12 mouse cellular contexts compared by ENCODE assay signal in genomic region chr16:22654477-22654835, GRCm38 (mm10). TPM values are rescaled to one million over a fixed set of nuclear protein-coding genes. Genes with fewer than 3 reads are reported as not detected.
DNase-seq lines count a peak whose midpoint lies in the region; ATAC-seq and TF ChIP-seq lines count a peak whose summit lies in the region.
"Had no signal": no experiment of that assay in that cellular context is flagged by ENCODE, and none has a peak within 500 bp of the region (broad histone marks: within the 10 kb centered on the region; RNA-seq: fewer than 3 reads in every experiment).

No protein-coding gene starts in this region.

- dilution Hi-C loops in CH12.LX (cut with MboI; ENCODE audit: extremely low pct_ligation_motif_present, extremely low pct_unique_long_range_greater_than_20kb, low sequenced_read_pairs) = no loop called here

- peaks cover 56% of the 10 kb centered on the region for H3K27me3 ChIP-seq in heart, embryonic 10.5 days (ENCODE audit: insufficient read depth, poor library complexity, severe bottlenecking)
- no peaks in the 10 kb centered on the region for H3K27me3 ChIP-seq in CH12.LX (replicated peaks)
- peaks cover 37% of the 10 kb centered on the region for H3K27me3 ChIP-seq in liver, embryonic 12.5 days (replicated peaks)
- peaks cover 50% of the 10 kb centered on the region for H3K27me3 ChIP-seq in hindbrain, embryonic 12.5 days

- in situ Hi-C loops in CH12.LX (cut with MboI; ENCODE audit: low pct_ligation_motif_present, low pct_unique_long_range_greater_than_20kb, low sequenced_read_pairs) = no loop called here

- 32% methylated on average over 2 of the region's 2 CpGs for WGBS in heart, embryonic 10.5 days
- 6% methylated on average over 2 of the region's 2 CpGs for WGBS in liver, embryonic 12.5 days (ENCODE audit: insufficient replicate concordance)
- WGBS in hindbrain, embryonic 12.5 days = 70% methylated on average over 2 of the region's 2 CpGs

- no peaks in the 10 kb centered on the region for H3K36me3 ChIP-seq in heart, embryonic 10.5 days
- no peaks in the 10 kb centered on the region for H3K36me3 ChIP-seq in CH12.LX (replicated peaks in 1 of 2; ENCODE audit: control insufficient read depth in 1 of 2, insufficient read depth in 1 of 2, low read length in 1 of 2)
- H3K36me3 ChIP-seq in liver, embryonic 12.5 days = no peaks in the 10 kb centered on the region
- H3K36me3 ChIP-seq in hindbrain, embryonic 12.5 days = no peaks in the 10 kb centered on the region
- H3K36me3 ChIP-seq: limb, embryonic 10.5 days had no signal

- no peak for ATAC-seq in liver, embryonic 12.5 days
- ATAC-seq in monocyte, adult 5-6 weeks (replicated peaks; ENCODE audit: insufficient number of reproducible peaks, low FRiP score, low TSS enrichment, poor library complexity, severe bottlenecking) = peak; percentile 58
- no peak for ATAC-seq in hindbrain, embryonic 12.5 days (ENCODE audit: low FRiP score)

- H3K4me3 ChIP-seq in heart, embryonic 10.5 days = no peak overlapping the region
- peak overlapping the region in 1 of 3 experiments; percentile 75 for H3K4me3 ChIP-seq in CH12.LX (replicated peaks in 1 of 3; ENCODE audit: low read depth in 2 of 3, low read length in 2 of 3, poor library complexity in 1 of 3)
- no peak overlapping the region for H3K4me3 ChIP-seq in liver, embryonic 12.5 days
- H3K4me3 ChIP-seq in hindbrain, embryonic 12.5 days = no peak overlapping the region
- H3K4me3 ChIP-seq: limb, embryonic 10.5 days; myocyte had no signal

- H3K4me2 ChIP-seq in CH12.LX (ENCODE audit: insufficient read depth, low read depth, poor library complexity, severe bottlenecking) = peak overlapping the region; percentile 87
- 0 out of 2 replicates have a peak overlapping the region, but pooled peaks have one; percentile 1 for H3K4me2 ChIP-seq in liver, embryonic 12.5 days
- H3K4me2 ChIP-seq in hindbrain, embryonic 12.5 days (replicated peaks) = no peak overlapping the region

- peaks cover 13% of the 10 kb centered on the region; the same call in 1 of the 2 replicates for H3K79me2 ChIP-seq in CH12.LX (replicated peaks; ENCODE audit: control insufficient read depth, extremely low read depth, insufficient read depth, poor library complexity, severe bottlenecking)

- H3K9ac ChIP-seq in CH12.LX (ENCODE audit: insufficient read depth, low read depth) = peak overlapping the region; percentile 88
- no peak overlapping the region for H3K9ac ChIP-seq in liver, embryonic 12.5 days
- no peak overlapping the region for H3K9ac ChIP-seq in hindbrain, embryonic 12.5 days

- no peak; the same call in 1 of the 2 replicates for TF ChIP-seq POLR2A in CH12.LX (IDR thresholded peaks at IDR 0.05; ENCODE audit: low read depth, low read length)

- TF ChIP-seq EP300 in CH12.LX (IDR thresholded peaks at IDR 0.05; ENCODE audit: low read length) = peak; percentile 77

- intact Hi-C loops in gastrocnemius, postnatal 36 days (cut with DNase I) = no loop called here

- no peak overlapping the region for H3K27ac ChIP-seq in heart, embryonic 10.5 days
- H3K27ac ChIP-seq in CH12.LX (ENCODE audit: insufficient read depth, low read depth) = peak overlapping the region; percentile 92
- no peak overlapping the region for H3K27ac ChIP-seq in liver, embryonic 12.5 days
- no peak overlapping the region for H3K27ac ChIP-seq in hindbrain, embryonic 12.5 days
- H3K27ac ChIP-seq: limb, embryonic 10.5 days had no signal

- TF ChIP-seq CTCF in CH12.LX (conservative IDR thresholded peaks at IDR 0.05 in 1 of 2, IDR thresholded peaks at IDR 0.05 in 1 of 2; ENCODE audit: low read depth in 2 of 2, low read length in 2 of 2) = no peak

- no peak for TF ChIP-seq RAD21 in CH12.LX (IDR thresholded peaks at IDR 0.05; ENCODE audit: low read depth, low read length)

- H3K4me1 ChIP-seq in heart, embryonic 10.5 days = peaks cover 19% of the 10 kb centered on the region
- H3K4me1 ChIP-seq in CH12.LX (ENCODE audit: control insufficient read depth in 1 of 2, insufficient read depth in 2 of 2) = peaks cover 31 to 90% of the 10 kb centered on the region in 2 experiments
- H3K4me1 ChIP-seq in liver, embryonic 12.5 days = 0 out of 2 replicates have a peak, but pooled peaks cover 14% of the 10 kb centered on the region
- peaks cover 15% of the 10 kb centered on the region for H3K4me1 ChIP-seq in hindbrain, embryonic 12.5 days

- DNase-seq in heart, adult 8-10 months (ENCODE audit: low spot score) = peak; percentile 9
- DNase-seq in heart, embryonic 10.5 days (ENCODE audit: low spot score) = no peak
- DNase-seq in CH12.LX (ENCODE audit: extremely low read depth) = peak; percentile 87
- no peak for DNase-seq in gastrocnemius, postnatal 36 days
- no peak for DNase-seq in retina, embryonic 14.5 days (ENCODE audit: low spot score)
- DNase-seq: heart, postnatal 14 days; kidney, postnatal 14 days had no signal

- H3K9me3 ChIP-seq in heart, embryonic 10.5 days = no peaks in the 10 kb centered on the region
- H3K9me3 ChIP-seq in CH12.LX (replicated peaks; ENCODE audit: low read length) = no peaks in the 10 kb centered on the region
- no peaks in the 10 kb centered on the region for H3K9me3 ChIP-seq in liver, embryonic 12.5 days (replicated peaks)
- H3K9me3 ChIP-seq in hindbrain, embryonic 12.5 days (replicated peaks) = no peaks in the 10 kb centered on the region
- H3K9me3 ChIP-seq: limb, embryonic 10.5 days had no signal

TF ChIP-seq in CH12.LX, 34 proteins besides CTCF, POLR2A, EP300 and RAD21 (continues in another document):
- TF ChIP-seq NELFE (IDR thresholded peaks at IDR 0.05; ENCODE audit: low read depth, low read length) (peak; percentile 34; the same call in 1 of the 2 replicates), ZNF384 (IDR thresholded peaks at IDR 0.05; ENCODE audit: low read depth, low read length) (peak; percentile 83), JUND (conservative IDR thresholded peaks at IDR 0.05; ENCODE audit: low read depth, low read length) (0 out of 2 replicates have a peak, but pooled peaks have one; percentile 24), TCF12 (IDR thresholded peaks at IDR 0.05; ENCODE audit: low read depth, low read length) (peak; percentile 68), IRF4 (IDR thresholded peaks at IDR 0.05; ENCODE audit: low read depth, low read length) (peak; percentile 66; the same call in 1 of the 2 replicates), MAZ (IDR thresholded peaks at IDR 0.05; ENCODE audit: low read depth, low read length) (peak; percentile 58; the same call in 1 of the 2 replicates), JUN (IDR thresholded peaks at IDR 0.05; ENCODE audit: insufficient read depth, low read depth, low read length) (no peak), NRF1 (IDR thresholded peaks at IDR 0.05; ENCODE audit: low read depth, low read length) (no peak), HCFC1 (IDR thresholded peaks at IDR 0.05; ENCODE audit: low read depth, low read length) (peak; percentile 29; the same call in 1 of the 2 replicates), KAT2A (IDR thresholded peaks at IDR 0.05; ENCODE audit: insufficient replicate concordance, low read length) (no peak), CHD1 (IDR thresholded peaks at IDR 0.05; ENCODE audit: low read depth, low read length) (0 out of 2 replicates have a peak, but pooled peaks have one; percentile 14), BHLHE40 (IDR thresholded peaks at IDR 0.05; ENCODE audit: low read depth, low read length) (peak; percentile 31; the same call in 1 of the 2 replicates), MEF2A (IDR thresholded peaks at IDR 0.05; ENCODE audit: borderline replicate concordance, low read depth, low read length) (peak; percentile 83), USF1 (IDR thresholded peaks at IDR 0.05; ENCODE audit: low read depth, low read length) (no peak), MAX (IDR thresholded peaks at IDR 0.05; ENCODE audit: low read length) (no peak), ZC3H11A (IDR thresholded peaks at IDR 0.05; ENCODE audit: low read depth, low read length) (no peak), POLR2AphosphoS2 (IDR thresholded peaks at IDR 0.05; ENCODE audit: low read depth, low read length) (no peak), ZMIZ1 (IDR thresholded peaks at IDR 0.05; ENCODE audit: low read depth, low read length) (peak; percentile 60; the same call in 1 of the 2 replicates), E2F4 (IDR thresholded peaks at IDR 0.05; ENCODE audit: insufficient replicate concordance, low read depth, low read length) (no peak), USF2 (conservative IDR thresholded peaks at IDR 0.05; ENCODE audit: low read depth, low read length) (no peak), CHD2 (IDR thresholded peaks at IDR 0.05; ENCODE audit: low read length) (0 out of 2 replicates have a peak, but pooled peaks have one; percentile 52), MYC (IDR thresholded peaks at IDR 0.05; ENCODE audit: low read depth, low read length) (0 out of 2 replicates have a peak, but pooled peaks have one; percentile 2), PAX5 (IDR thresholded peaks at IDR 0.05; ENCODE audit: low read length) (no peak), RCOR1 (conservative IDR thresholded peaks at IDR 0.05; ENCODE audit: low read depth, low read length) (no peak; the same call in 1 of the 2 replicates), GABPA (IDR thresholded peaks at IDR 0.05; ENCODE audit: insufficient replicate concordance, low read depth, low read length) (no peak), ZKSCAN1 (IDR thresholded peaks at IDR 0.05; ENCODE audit: borderline replicate concordance, low read depth, low read length) (no peak), TBP (conservative IDR thresholded peaks at IDR 0.05; ENCODE audit: low read depth, low read length) (peak; percentile 68), ELF1 (IDR thresholded peaks at IDR 0.05; ENCODE audit: low read depth, low read length) (peak; percentile 46), UBTF (IDR thresholded peaks at IDR 0.05; ENCODE audit: low read depth, low read length) (no peak), SMC3 (IDR thresholded peaks at IDR 0.05; ENCODE audit: low read depth, low read length) (0 out of 2 replicates have a peak, but pooled peaks have one; percentile 24), ETS1 (conservative IDR thresholded peaks at IDR 0.05; ENCODE audit: low read depth, low read length) (peak; percentile 63), MAFK (IDR thresholded peaks at IDR 0.05; ENCODE audit: insufficient replicate concordance, low read length) (peak; percentile 56; the same call in 1 of the 2 replicates)

RNA-seq across cellular contexts. Expression of gene Dgkg, which starts 2.6 kb away (rescaled TPM):
- under 1 TPM; 0.08 to 0.72 (median 0.34) TPM for total RNA-seq in heart, adult 8-10 months (2022)
- polyA plus RNA-seq in heart, embryonic 10.5 days (2016; fragmentation: Nextera tagmentation; extraction: Ambion mirVana) = 0.31 and 0.49 TPM in 2 replicates
- total RNA-seq in CH12.LX (2012; rRNA removed) = 7.2 and 9.2 TPM in 2 replicates
- total RNA-seq in CH12.LX (2014; rRNA removed) = 2.3 and 3.0 TPM in 2 replicates
- 2.0 TPM in 2 replicates for polyA plus RNA-seq in CH12.LX (2012; ENCODE audit: insufficient read length, low read depth)
- polyA plus RNA-seq in liver, embryonic 12.5 days (2016; fragmentation: Nextera tagmentation; extraction: Ambion mirVana) = 0.89 and 0.91 TPM in 2 replicates
- total RNA-seq in monocyte, adult 5-6 weeks (2017) = 21.3 to 23.7 TPM (median 22.5 TPM) in 3 replicates
- under 1 TPM; 0.54 TPM for total RNA-seq in gastrocnemius, postnatal 36 days (2021)
- 0.17 and 0.31 TPM in 2 replicates for polyA plus RNA-seq in hindbrain, embryonic 12.5 days (2016; fragmentation: Nextera tagmentation; extraction: Ambion mirVana)

Comparison
In these comparisons a context has a peak if more than half of its experiments do, and no peak if none do; other contexts are left out.
1. DNase-seq: peak in heart, adult 8-10 months (single experiment) and CH12.LX (single experiment); none in heart, embryonic 10.5 days (single experiment), gastrocnemius, postnatal 36 days (0 of 2) and retina, embryonic 14.5 days (single experiment).